Mouse (Mus musculus) hematopoietic stem cell, adult 5-6 weeks (primary cell): ENCODE measurements at regions not wholly inside any gene's neighbourhood (a gene's known extent, or its start where the extent isn't known, plus 50 kb on each side); places are given as distances from the start of the nearest gene placed in this dataset.
A peak's percentile ranks its signal among the peaks of the same experiment; 100 is the strongest.

Experiments
- ATAC-seq, 2 experiments: fragments of 125-278 bp in 1 of 2; replicated peaks in 1 of 2; 2 replicates each; pipeline ENCODE4 v1.8.0; 2016 to 2017; ENCODE audit warnings: inconsistent platforms in 2 of 2, mild to moderate bottlenecking in 2 of 2, moderate number of reproducible peaks in 2 of 2, low read depth in 1 of 2, moderate TSS enrichment in 1 of 2; ENCODE audit not compliant: low FRiP score in 2 of 2, poor library complexity in 2 of 2, severe bottlenecking in 2 of 2, insufficient read depth in 1 of 2, low TSS enrichment in 1 of 2

DNA sequence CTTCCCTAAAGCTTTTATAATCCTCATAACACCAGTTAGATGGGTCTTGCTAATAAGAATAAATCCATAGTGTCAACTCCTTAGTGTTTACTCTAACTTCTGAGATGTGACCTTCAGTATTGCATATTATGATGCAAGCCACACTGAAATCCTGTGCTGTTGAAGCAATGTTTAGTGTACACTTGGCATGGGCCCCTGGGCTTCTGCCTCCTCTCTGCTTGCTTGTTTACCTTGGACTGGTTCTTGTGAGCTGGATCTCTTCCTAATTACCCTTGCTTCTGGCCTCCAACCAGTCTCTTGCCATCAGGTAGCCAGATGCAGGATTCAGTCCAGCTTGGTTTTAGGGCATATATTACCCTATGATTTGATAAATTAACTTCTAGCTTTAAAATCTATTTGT is 57.0 kb downstream of the Rgs2 start:
- ATAC-seq, result peak in 1 of 2 experiments; percentile 39; a peak in 1 of 4 replicates

DNA sequence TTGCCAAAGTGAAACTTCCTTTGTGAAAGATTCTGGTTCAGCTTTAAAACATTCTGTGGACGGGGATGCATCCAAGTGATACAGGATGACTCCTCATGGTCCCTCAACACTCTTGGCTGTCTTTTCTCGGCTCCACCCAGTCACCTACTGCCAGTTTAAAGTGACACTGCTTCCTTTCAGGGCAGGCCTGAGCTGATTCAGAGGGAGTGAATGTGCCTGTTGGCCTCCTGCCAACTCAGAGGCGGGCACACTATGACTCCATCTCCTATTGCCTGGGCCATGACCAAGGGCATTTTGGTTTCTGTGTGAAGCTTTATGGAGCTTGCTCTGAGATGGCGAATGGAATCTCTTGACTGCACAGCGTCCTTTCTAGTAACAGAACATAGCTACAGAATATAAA is 62.5 kb downstream of the Rgs2 start:
- ATAC-seq, result peak; percentile 58 to 75

DNA sequence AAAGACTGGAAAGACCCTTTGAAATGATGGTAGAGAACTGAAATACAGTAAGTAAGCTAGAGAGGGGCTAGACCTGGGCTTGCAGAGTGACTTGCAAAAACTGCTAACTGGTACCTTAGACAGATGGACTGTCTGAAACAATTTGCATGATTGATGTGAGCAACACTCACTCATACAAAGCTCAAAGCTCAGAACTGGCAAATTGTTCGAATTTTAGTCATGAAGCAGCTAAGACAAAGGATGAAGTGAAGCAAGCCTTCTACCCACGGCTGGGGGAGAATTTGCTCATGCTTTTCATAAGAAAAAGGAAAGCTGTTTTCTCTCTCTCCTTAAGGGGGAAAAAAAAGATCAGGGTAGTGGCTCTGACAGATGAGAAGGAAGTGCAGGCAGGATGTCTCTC is 64.5 kb downstream of the Rgs2 start:
- no peak for ATAC-seq

DNA sequence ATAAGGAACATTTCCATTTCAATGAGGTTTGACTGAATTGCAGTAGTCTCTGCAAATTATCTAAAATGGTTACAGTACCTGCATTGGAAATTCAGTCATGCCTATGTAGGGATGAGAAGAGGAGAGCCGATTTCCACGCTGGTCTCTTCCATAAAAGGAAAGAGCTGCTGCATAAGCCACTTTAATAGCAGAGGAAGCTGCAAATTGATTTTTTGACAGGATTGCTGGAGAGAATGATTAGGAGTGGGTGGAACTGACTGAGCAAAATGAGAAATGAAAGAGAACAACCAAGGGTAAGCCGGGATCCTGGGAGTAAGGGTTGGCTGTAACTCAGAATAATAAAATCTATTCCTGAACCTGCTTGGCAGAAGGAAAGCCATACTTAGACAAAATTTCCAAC is 65.4 kb downstream of the Rgs2 start:
- ATAC-seq, result no peak

DNA sequence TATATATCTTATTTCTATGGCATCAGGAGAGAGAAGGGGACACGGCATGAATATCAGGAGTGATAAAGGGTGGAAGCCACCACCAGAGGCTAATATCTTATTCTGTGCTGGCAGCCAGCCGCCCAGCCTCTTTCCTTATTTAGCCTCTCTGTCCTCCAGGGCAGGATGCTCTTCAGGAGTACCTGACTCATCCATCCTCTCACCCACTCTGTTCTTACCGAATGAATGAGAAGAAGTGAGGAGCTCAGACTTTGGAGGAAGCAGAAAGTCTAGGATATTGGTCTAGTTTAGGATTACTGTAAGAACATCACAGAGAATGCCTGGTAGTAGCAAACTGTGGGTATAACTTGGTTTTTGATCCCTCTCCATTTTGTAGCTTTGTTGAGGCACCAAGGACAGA is 73.2 kb downstream of the Rgs2 start:
- ATAC-seq, result no peak

DNA sequence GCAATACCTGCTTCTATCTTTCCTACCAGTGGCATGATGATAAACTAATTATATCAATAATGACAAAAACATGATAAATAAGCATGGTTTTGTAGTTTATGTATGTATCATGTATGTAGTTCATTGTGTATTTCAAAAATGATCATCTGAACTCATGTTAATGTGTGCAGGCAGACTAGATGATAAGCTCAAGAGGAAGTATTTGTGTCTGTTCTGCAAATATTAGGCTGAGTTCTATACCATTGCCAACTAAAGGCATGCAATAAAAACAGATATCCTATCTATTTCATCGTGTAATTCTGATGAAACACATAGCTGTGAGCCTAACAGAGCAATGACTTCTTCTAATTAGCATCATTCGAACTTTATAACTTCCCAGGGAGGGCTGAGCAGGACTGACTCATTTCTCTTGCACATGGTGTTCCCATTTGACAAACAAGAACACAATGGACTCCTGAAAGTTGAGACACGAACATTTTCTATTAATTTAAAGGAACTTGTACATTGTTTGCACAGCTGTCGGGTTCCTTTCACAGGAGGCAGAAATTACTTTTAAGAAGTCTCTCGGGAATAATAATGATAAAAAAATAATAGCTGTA is 74.3 kb downstream of the Rgs2 start:
- no peak for ATAC-seq

DNA sequence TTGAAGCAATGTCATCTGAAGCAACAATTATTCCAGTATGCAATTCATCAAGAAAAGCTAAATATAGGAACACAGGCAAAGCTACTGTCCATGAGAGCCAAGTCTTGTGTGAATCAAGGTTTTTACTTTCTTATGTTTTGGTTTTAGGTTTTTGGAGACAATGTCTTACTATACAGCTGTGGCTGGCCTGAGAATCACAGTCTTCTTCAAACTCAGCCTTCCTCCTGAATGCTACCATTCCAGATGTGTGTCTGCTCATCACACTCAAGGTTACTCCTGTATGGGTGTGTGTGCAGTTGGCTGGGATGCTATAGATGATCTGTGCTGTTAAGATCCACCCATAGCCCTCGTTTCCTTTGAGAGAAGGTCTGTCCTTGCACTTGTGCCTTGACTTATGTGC is 81.5 kb downstream of the Rgs2 start:
- no peak for ATAC-seq

GRCm38 (mm10) chr1:143920256-143920655 is 83.7 kb downstream of the Rgs2 start:
- ATAC-seq, result no peak

DNA sequence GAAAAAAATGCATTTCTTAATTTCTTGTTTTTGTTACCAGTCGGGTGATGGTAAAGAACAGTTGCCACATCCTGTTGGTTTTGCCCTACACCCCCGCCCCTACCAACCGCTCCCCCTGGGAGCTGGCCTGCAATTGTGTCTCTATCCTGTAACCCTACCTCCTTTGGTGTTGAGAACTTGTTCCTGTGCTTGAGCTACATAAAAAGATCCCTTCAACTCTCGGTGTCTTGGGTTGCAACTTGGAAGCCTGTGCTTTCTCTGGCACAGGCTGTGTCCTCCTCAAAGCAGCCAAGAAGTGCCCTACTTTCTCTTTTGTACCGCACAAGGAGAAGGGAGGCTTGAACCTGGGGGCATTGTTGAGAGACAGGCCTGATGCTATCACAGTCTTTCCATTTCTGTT is 85.0 kb downstream of the Rgs2 start:
- peak; percentile 32 to 41; a peak in 2 of 4 replicates for ATAC-seq

- peak; percentile 40 to 57; a peak in 2 of 4 replicates for ATAC-seq
These were observed 85.7 kb downstream of the Rgs2 start for GRCm38 (mm10) chr1:143918146-143918774.

GRCm38 (mm10) chr1:143917623-143918022 is 86.3 kb downstream of the Rgs2 start:
- ATAC-seq, result no peak

- peak; percentile 96 to 97 for ATAC-seq
These were observed 87.4 kb downstream of the Rgs2 start for GRCm38 (mm10) chr1:143916587-143916986.

GRCm38 (mm10) chr1:143912586-143912985 is 91.4 kb downstream of the Rgs2 start:
- no peak for ATAC-seq

DNA sequence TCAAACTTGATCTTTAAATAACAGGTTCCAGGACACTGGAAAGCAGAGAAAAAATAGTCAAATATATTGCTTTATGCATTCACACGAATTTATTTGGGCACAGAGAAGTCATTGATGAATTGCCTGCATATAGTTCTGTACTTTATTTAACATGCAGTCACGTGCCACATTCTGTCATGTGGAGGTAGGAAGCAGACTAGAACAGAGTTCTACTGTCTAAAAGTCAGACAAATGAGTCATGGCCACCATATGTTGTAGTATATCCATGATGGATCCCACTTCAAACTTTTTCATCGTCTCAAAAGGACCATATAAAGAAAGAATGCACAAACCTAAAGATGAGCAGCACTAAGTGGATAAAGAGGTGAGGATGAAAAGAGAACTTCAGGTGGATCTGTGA is 92.7 kb downstream of the Rgs2 start:
- ATAC-seq, result no peak

GRCm38 (mm10) chr1:143910530-143910929 is 93.4 kb downstream of the Rgs2 start:
- ATAC-seq, result no peak

- ATAC-seq, result no peak
These were observed 96.6 kb downstream of the Rgs2 start for GRCm38 (mm10) chr1:143907312-143907711.

DNA sequence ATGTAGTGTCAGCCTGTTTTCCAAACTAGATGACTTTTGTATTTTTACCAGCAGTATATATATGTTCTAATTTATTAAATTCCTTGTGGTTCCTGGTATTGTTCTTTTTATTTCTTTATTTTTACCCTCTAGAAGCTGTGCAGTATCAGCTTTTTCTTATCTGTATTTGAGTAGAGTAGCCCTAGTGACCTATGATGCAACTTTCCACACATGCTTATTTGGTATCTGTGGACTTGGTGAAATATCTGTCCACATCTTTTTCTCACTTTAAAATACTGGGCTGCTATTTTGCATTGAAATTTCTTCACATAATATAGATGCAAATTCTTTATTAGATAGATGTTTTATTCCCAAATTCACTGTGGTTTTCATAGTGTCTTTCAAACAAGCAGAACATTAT is 97.1 kb downstream of the Rgs2 start:
- no peak for ATAC-seq

- no peak for ATAC-seq
These were observed 100.0 kb downstream of the Rgs2 start for GRCm38 (mm10) chr1:143903985-143904384.

GRCm38 (mm10) chr1:143903234-143903633 is 100.7 kb downstream of the Rgs2 start:
- 0 out of 4 replicates have a peak, but pooled peaks of 1 of the 2 experiments have one; percentile 21 for ATAC-seq
